Mouse (Mus musculus) lung, adult 18-20 months (tissue): Measurements from ENCODE around the gene Mrc1.
A peak's percentile ranks its signal among the peaks of the same experiment; 100 is the strongest.

Experiments
- DNase-seq, 2 experiments: peaks; one replicate each; pipeline ENCODE4 v3.0.0; 2022; ENCODE audit warnings: mixed read lengths in 2 of 2

Gene Mrc1

GRCm38 (mm10) chr2:14244668-14245067 lies 15.5 kb downstream of the Mrc1 start:
- DNase-seq, result no peak

- DNase-seq, result peak in 1 of 2 experiments; percentile 15
Measured at GRCm38 (mm10) chr2:14249839-14250564, 20.8 kb downstream of the Mrc1 start.

GRCm38 (mm10) chr2:14251938-14252337 lies 22.7 kb downstream of the Mrc1 start:
- DNase-seq, result no peak

GRCm38 (mm10) chr2:14258345-14258850 lies 29.2 kb downstream of the Mrc1 start:
- no peak for DNase-seq

- DNase-seq, result no peak
Measured at GRCm38 (mm10) chr2:14262090-14262489, 32.9 kb downstream of the Mrc1 start.

- DNase-seq, result no peak
Measured at GRCm38 (mm10) chr2:14269160-14269559, 40.0 kb downstream of the Mrc1 start.

GRCm38 (mm10) chr2:14272088-14272487 lies 42.9 kb downstream of the Mrc1 start:
- no peak for DNase-seq

GRCm38 (mm10) chr2:14275796-14276195 lies 46.6 kb downstream of the Mrc1 start:
- no peak for DNase-seq

- no peak for DNase-seq
Measured at GRCm38 (mm10) chr2:14279256-14279655, 50.1 kb downstream of the Mrc1 start.

GRCm38 (mm10) chr2:14279795-14280194 lies 50.6 kb downstream of the Mrc1 start:
- DNase-seq, result no peak

GRCm38 (mm10) chr2:14295334-14295733 lies 66.1 kb downstream of the Mrc1 start:
- DNase-seq, result peak; percentile 81 to 86

GRCm38 (mm10) chr2:14312505-14313380 lies 83.6 kb downstream of the Mrc1 start:
- DNase-seq, result no peak

- no peak for DNase-seq
Measured at GRCm38 (mm10) chr2:14315113-14315512, 85.9 kb downstream of the Mrc1 start.

- DNase-seq, result peak; percentile 61 to 68
Measured at GRCm38 (mm10) chr2:14341652-14342308, 112.6 kb downstream of the Mrc1 start.

GRCm38 (mm10) chr2:14342309-14342839 lies 113.2 kb downstream of the Mrc1 start:
- DNase-seq, result peak in 1 of 2 experiments; percentile 3
